Mouse (Mus musculus): ENCODE measurements at regions not wholly inside any gene's neighbourhood (a gene's known extent, or its start where the extent isn't known, plus 50 kb on each side); places are given as distances from the start of the nearest gene placed in this dataset.

GRCm38 (mm10) chr9:47378541-47378940 lies 151.4 kb upstream of the Cadm1 start:
- no peak for ATAC-seq (ENCODE audit: low FRiP score)
- WGBS, result 80% methylated on average over 5 of the region's 5 CpGs
- H3K27ac ChIP-seq (ENCODE audit: low read depth, low read length), result no peak overlapping the region
- H3K4me1 ChIP-seq (ENCODE audit: control insufficient read depth, insufficient read depth, low read length), result no peaks in the 10 kb centered on the region
- H3K9me3 ChIP-seq (ENCODE audit: control insufficient read depth, low read length), result no peaks in the 10 kb centered on the region
- no peak overlapping the region for H3K9ac ChIP-seq (ENCODE audit: low read length)
- no peak overlapping the region for H3K4me3 ChIP-seq (ENCODE audit: low read depth, low read length)
- H3K27me3 ChIP-seq (ENCODE audit: control insufficient read depth, insufficient read depth, low read length), result no peaks in the 10 kb centered on the region
- no peak overlapping the region for H3K4me2 ChIP-seq
- H3K36me3 ChIP-seq (ENCODE audit: control insufficient read depth, insufficient read depth, low read length), result no peaks in the 10 kb centered on the region
- DNase-seq (ENCODE audit: low spot score, missing footprints), result no peak

DNA sequence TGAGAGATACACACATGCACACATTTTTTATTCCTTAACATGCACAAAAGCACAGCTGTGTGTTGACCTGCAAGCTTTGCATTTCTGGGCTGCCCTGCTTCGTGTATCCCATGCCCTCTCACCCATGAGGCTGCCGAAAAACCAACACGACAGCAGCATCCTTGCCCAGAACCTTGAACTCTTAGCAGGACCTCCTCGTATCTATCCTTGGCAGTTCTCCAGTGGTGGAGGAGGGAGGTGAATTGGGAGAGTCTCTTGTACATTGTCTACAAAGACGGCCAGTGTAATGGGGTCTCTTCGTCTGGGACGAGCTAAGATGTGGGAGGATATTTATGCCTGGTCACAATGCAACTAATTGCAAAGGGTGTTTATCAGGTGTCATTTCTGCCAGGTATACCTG lies 149.6 kb upstream of the Cadm1 start:
- H3K27me3 ChIP-seq (ENCODE audit: control insufficient read depth, insufficient read depth, low read length), result no peaks in the 10 kb centered on the region
- H3K4me3 ChIP-seq (ENCODE audit: low read depth, low read length), result no peak overlapping the region
- H3K36me3 ChIP-seq (ENCODE audit: control insufficient read depth, insufficient read depth, low read length), result no peaks in the 10 kb centered on the region
- DNase-seq (ENCODE audit: low spot score, missing footprints) (no peak), ATAC-seq (ENCODE audit: low FRiP score) (no peak)
- H3K9me3 ChIP-seq (ENCODE audit: control insufficient read depth, low read length), result no peaks in the 10 kb centered on the region
- 86% methylated on average over 7 of the region's 7 CpGs for WGBS
- H3K4me2 ChIP-seq, result no peak overlapping the region
- no peak overlapping the region for H3K9ac ChIP-seq (ENCODE audit: low read length)
- no peak overlapping the region for H3K27ac ChIP-seq (ENCODE audit: low read depth, low read length)
- peaks cover 6% of the 10 kb centered on the region; the same call in 1 of the 2 replicates for H3K4me1 ChIP-seq (ENCODE audit: control insufficient read depth, insufficient read depth, low read length)

GRCm38 (mm10) chr9:47384185-47384854 lies 145.7 kb upstream of the Cadm1 start:
- DNase-seq (ENCODE audit: low spot score, missing footprints) (peak; percentile 91), ATAC-seq (ENCODE audit: low FRiP score) (peak; percentile 57; the same call in 1 of the 2 replicates)
- 45% methylated on average over 4 of the region's 4 CpGs for WGBS
- Histone ChIP-seq H3K4me3 (ENCODE audit: low read depth, low read length) (no peak overlapping the region), H3K27ac (ENCODE audit: low read depth, low read length) (0 out of 2 replicates have a peak overlapping the region, but pooled peaks have one; percentile 16), H3K9me3 (ENCODE audit: control insufficient read depth, low read length) (no peaks in the 10 kb centered on the region), H3K4me1 (ENCODE audit: control insufficient read depth, insufficient read depth, low read length) (peaks cover 6% of the 10 kb centered on the region; the same call in 1 of the 2 replicates), H3K9ac (ENCODE audit: low read length) (no peak overlapping the region), H3K27me3 (ENCODE audit: control insufficient read depth, insufficient read depth, low read length) (no peaks in the 10 kb centered on the region), H3K36me3 (ENCODE audit: control insufficient read depth, insufficient read depth, low read length) (no peaks in the 10 kb centered on the region), H3K4me2 (no peak overlapping the region)

DNA sequence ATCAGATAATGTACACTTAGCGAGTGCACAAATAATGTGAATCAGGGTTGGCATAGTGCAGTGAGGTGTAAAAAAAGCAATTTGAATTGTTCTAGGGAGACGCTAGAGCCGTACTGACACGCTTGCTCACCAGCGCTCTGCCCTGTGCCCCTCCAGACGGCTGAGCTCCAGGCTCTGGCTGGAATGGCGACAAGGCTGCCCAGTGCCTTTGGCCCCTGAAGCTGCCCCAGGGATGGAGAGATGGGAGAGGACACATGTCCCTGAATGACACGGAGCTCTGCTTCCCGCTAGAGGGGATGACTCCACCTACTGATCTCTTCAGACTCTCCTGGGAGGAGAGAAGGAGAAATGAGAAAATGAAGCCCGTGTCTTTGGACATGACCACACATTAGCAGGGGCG lies 143.3 kb upstream of the Cadm1 start:
- Histone ChIP-seq H3K36me3 (ENCODE audit: control insufficient read depth, insufficient read depth, low read length) (no peaks in the 10 kb centered on the region), H3K9me3 (ENCODE audit: control insufficient read depth, low read length) (no peaks in the 10 kb centered on the region), H3K4me3 (ENCODE audit: low read depth, low read length) (no peak overlapping the region), H3K4me1 (ENCODE audit: control insufficient read depth, insufficient read depth, low read length) (peaks cover 6% of the 10 kb centered on the region; the same call in 1 of the 2 replicates), H3K27ac (ENCODE audit: low read depth, low read length) (no peak overlapping the region), H3K4me2 (no peak overlapping the region), H3K9ac (ENCODE audit: low read length) (no peak overlapping the region), H3K27me3 (ENCODE audit: control insufficient read depth, insufficient read depth, low read length) (no peaks in the 10 kb centered on the region)
- DNase-seq (ENCODE audit: low spot score, missing footprints) (no peak), ATAC-seq (ENCODE audit: low FRiP score) (no peak)
- WGBS, result 82% methylated on average over 11 of the region's 11 CpGs

GRCm38 (mm10) chr9:47387221-47387620 lies 142.8 kb upstream of the Cadm1 start:
- no peak for ATAC-seq (ENCODE audit: low FRiP score)
- H3K27ac ChIP-seq (ENCODE audit: low read depth, low read length), result no peak overlapping the region

DNA sequence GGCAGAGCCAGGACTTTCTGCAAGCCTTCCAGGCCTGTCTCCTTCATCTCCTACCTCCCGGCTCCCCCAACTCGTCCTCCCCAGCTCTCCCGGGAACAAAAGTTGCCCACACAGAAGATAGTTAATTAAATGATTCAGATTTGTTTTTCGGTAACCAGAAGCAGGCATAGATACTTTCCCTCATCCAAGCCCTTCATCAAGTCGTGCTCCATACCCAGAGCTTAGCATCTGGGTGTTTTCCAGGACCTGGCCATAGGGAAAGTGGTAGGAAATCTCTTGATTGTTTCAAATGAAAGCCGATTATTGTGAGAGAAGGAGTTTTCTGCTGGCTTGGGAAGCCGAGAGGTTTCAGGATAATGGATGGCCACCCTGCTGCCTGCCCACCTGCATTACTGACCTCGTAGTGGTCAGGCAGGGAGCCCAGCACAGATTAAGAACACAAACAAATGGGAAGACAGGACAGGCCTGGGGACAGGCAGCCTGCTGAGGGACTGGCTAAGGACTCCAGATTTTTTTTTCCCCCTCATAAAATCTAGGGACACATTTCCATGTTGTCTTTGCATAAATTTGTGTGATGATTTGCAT lies 142.2 kb upstream of the Cadm1 start:
- DNase-seq (ENCODE audit: low spot score, missing footprints) (no peak), ATAC-seq (ENCODE audit: low FRiP score) (no peak)
- no peaks in the 10 kb centered on the region for H3K9me3 ChIP-seq (ENCODE audit: control insufficient read depth, low read length)
- no peak overlapping the region for H3K27ac ChIP-seq (ENCODE audit: low read depth, low read length)
- no peak overlapping the region for H3K4me3 ChIP-seq (ENCODE audit: low read depth, low read length)
- H3K9ac ChIP-seq (ENCODE audit: low read length), result no peak overlapping the region
- peaks cover 6% of the 10 kb centered on the region; the same call in 1 of the 2 replicates for H3K4me1 ChIP-seq (ENCODE audit: control insufficient read depth, insufficient read depth, low read length)
- no peaks in the 10 kb centered on the region for H3K27me3 ChIP-seq (ENCODE audit: control insufficient read depth, insufficient read depth, low read length)
- WGBS, result 37% methylated on average over 8 of the region's 8 CpGs
- no peak overlapping the region for H3K4me2 ChIP-seq
- H3K36me3 ChIP-seq (ENCODE audit: control insufficient read depth, insufficient read depth, low read length), result no peaks in the 10 kb centered on the region

More at GRCm38 (mm10) chr9:47387221-47387620, 142.8 kb upstream of the Cadm1 start:
- Histone ChIP-seq H3K4me3 (ENCODE audit: low read depth, low read length) (no peak overlapping the region), H3K36me3 (ENCODE audit: control insufficient read depth, insufficient read depth, low read length) (no peaks in the 10 kb centered on the region), H3K27me3 (ENCODE audit: control insufficient read depth, insufficient read depth, low read length) (no peaks in the 10 kb centered on the region), H3K4me2 (no peak overlapping the region), H3K9me3 (ENCODE audit: control insufficient read depth, low read length) (no peaks in the 10 kb centered on the region), H3K4me1 (ENCODE audit: control insufficient read depth, insufficient read depth, low read length) (peaks cover 6% of the 10 kb centered on the region; the same call in 1 of the 2 replicates), H3K9ac (ENCODE audit: low read length) (no peak overlapping the region)
- DNase-seq (ENCODE audit: low spot score, missing footprints), result no peak
- WGBS, result 71% methylated on average over 4 of the region's 4 CpGs

- Histone ChIP-seq H3K4me2 (no peak overlapping the region), H3K9me3 (ENCODE audit: control insufficient read depth, low read length) (no peaks in the 10 kb centered on the region), H3K4me3 (ENCODE audit: low read depth, low read length) (no peak overlapping the region), H3K4me1 (ENCODE audit: control insufficient read depth, insufficient read depth, low read length) (no peaks in the 10 kb centered on the region), H3K36me3 (ENCODE audit: control insufficient read depth, insufficient read depth, low read length) (no peaks in the 10 kb centered on the region), H3K9ac (ENCODE audit: low read length) (no peak overlapping the region), H3K27ac (ENCODE audit: low read depth, low read length) (no peak overlapping the region), H3K27me3 (ENCODE audit: control insufficient read depth, insufficient read depth, low read length) (no peaks in the 10 kb centered on the region)
- DNase-seq (ENCODE audit: low spot score, missing footprints) (no peak), ATAC-seq (ENCODE audit: low FRiP score) (no peak)
- WGBS, result 91% methylated on average over 6 of the region's 6 CpGs
Measured at GRCm38 (mm10) chr9:47389901-47390300, 140.1 kb upstream of the Cadm1 start.

DNA sequence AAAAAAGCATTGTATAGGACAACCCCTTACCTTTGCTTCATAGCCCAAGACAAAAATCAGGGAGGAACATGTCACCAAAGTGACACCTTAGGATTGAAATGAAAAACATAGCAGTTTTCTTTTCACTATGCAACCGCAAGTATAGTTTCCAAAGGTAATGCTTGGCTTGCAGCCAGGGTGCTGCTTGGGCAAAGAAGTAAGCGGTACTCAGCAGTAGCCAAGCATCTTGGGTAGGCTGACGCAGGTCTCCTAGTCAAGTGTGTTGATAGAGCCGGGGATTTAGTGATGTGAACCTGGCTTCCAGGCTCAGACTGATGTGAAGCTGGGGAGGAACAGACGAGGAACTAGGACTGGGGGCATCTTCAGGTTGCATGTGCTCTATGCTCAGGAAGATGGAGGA lies 138.3 kb upstream of the Cadm1 start:
- Histone ChIP-seq H3K9me3 (ENCODE audit: control insufficient read depth, low read length) (no peaks in the 10 kb centered on the region), H3K9ac (ENCODE audit: low read length) (no peak overlapping the region), H3K27me3 (ENCODE audit: control insufficient read depth, insufficient read depth, low read length) (no peaks in the 10 kb centered on the region), H3K27ac (ENCODE audit: low read depth, low read length) (no peak overlapping the region), H3K4me3 (ENCODE audit: low read depth, low read length) (no peak overlapping the region), H3K4me2 (no peak overlapping the region), H3K4me1 (ENCODE audit: control insufficient read depth, insufficient read depth, low read length) (no peaks in the 10 kb centered on the region), H3K36me3 (ENCODE audit: control insufficient read depth, insufficient read depth, low read length) (no peaks in the 10 kb centered on the region)
- no peak for DNase-seq (ENCODE audit: low spot score, missing footprints)
- ATAC-seq (ENCODE audit: low FRiP score), result no peak
- 90% methylated on average over 5 of the region's 5 CpGs for WGBS

DNA sequence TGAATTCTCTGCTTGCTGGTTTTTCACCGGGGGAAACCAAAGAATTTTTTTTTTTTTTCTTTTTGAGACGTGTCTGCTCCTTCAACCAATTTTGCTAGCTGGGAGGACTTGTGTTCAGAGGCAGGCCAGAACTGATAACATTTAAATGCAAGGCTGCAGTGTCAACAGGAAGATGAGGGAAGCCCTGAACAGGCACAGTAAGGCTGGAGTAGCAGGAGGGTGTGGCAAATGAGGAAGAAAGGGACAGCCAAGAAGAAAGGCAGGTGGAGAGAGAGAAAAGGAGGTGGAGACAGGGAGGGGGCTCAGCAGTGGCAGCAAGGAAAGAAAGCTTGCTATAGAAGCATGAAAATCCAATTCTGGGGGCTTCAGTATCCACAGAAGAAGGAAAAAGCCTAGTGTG lies 130.4 kb upstream of the Cadm1 start:
- H3K4me3 ChIP-seq (ENCODE audit: low read depth, low read length), result no peak overlapping the region
- H3K4me2 ChIP-seq, result no peak overlapping the region
- peaks cover 13% of the 10 kb centered on the region for H3K4me1 ChIP-seq (ENCODE audit: control insufficient read depth, insufficient read depth, low read length)
- DNase-seq (ENCODE audit: low spot score, missing footprints), result no peak
- H3K36me3 ChIP-seq (ENCODE audit: control insufficient read depth, insufficient read depth, low read length), result no peaks in the 10 kb centered on the region
- no peaks in the 10 kb centered on the region for H3K9me3 ChIP-seq (ENCODE audit: control insufficient read depth, low read length)
- no peaks in the 10 kb centered on the region; the same call in 1 of the 2 replicates for H3K27me3 ChIP-seq (ENCODE audit: control insufficient read depth, insufficient read depth, low read length)
- ATAC-seq (ENCODE audit: low FRiP score), result no peak
- H3K9ac ChIP-seq (ENCODE audit: low read length), result no peak overlapping the region
- H3K27ac ChIP-seq (ENCODE audit: low read depth, low read length), result no peak overlapping the region
- WGBS, result 7% methylated on average over 2 of the region's 2 CpGs

Measured in midbrain, embryonic 11.5 days (tissue).